Mouse (Mus musculus): ENCODE data around the gene Stap2.

Gene Stap2

DNA sequence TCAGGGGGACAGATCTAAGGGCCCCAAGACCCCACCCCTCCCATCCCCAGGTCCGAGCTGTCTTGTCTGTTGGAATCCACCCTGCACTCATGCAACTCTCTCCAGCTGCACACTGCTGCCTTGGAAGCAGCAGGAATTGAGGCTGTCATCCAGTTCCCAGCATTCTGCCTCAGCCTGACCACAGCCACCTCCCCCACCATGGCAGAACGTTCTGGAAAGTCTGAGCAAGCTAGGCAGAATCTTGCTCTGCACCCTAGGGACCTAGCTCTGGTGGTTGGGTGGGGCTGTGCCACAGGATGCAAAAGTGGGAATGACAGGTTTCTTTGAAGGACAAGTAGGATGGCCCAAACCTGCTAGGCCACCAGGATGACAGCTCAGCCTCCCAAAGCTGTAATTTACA lies 19.1 kb upstream of the Stap2 start:
- no peak for DNase-seq

DNA sequence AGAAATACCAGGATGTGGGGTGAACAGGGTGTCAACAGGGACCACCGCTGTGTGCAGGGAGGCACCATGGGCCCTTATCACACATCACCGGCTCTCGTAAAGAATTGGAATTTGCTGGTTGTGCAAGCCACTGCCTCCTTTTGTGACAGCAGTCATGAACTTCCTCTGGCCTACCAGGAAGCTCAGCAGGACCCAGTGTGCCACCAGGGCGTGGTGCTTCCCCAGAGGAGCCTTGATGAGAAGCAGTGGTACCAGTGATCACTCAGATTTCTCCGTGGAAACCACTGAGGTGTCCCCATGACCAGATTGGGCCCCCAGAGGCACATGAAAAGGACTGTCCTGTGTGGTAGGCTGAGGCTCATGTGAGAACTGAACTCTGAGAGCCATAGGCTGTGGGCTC lies 18.0 kb upstream of the Stap2 start:
- no peak for DNase-seq

DNA sequence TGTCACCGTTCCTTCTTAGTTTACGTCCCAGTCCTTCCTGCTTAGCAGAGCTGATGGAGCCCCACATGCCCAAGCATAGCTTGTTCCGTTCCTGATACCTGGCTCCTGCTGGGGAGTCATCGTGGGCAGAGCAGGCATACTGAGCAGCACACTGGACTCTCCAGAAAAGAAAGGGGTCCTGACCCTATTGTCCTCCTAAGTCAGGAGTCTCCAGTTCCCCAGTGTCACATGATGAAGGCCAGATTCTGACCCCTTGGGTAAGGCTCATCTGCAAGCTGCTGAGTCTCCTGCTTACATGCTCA lies 17.6 kb upstream of the Stap2 start:
- DNase-seq = no peak

DNA sequence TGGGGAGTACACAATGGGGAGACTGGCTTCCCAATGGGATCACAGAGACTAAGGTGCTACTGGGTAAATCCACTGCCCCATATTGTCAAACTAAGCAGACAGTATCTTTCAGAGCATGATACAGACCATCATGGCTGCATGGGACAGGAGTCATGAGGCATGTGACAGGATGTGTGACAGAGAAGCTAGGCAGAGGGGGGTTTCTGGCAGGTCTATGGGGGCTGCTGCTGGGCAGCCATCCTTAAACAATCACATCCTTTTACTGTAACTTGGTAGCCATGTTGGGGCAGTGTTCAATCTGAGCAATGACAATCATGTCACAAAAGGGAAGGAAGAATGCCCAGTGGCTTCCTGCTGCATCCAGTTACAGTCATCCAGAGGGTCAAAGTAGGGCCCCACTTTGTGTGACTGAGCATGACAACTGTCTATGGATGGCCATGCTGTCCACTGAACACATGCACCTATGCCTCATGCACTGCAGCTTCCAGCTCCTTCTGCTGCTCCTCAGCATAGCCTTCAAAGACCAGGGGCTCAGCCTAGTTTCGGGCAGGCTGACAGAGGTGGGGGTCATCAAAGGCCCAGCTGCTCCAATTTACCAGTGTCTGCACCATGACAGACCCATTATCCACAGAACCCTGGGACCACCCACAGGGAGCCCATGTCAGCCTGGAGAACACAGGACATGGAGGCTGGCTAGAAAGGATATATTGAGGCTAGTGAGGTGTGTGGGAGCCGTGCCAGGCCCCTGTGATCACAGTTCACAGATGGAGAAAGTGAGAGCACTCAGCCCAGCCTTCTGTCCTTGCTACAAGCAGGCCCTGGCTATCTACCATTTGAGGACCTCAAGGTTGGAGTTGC lies 17.0 kb upstream of the Stap2 start:
- DNase-seq = peak; percentile 44

DNA sequence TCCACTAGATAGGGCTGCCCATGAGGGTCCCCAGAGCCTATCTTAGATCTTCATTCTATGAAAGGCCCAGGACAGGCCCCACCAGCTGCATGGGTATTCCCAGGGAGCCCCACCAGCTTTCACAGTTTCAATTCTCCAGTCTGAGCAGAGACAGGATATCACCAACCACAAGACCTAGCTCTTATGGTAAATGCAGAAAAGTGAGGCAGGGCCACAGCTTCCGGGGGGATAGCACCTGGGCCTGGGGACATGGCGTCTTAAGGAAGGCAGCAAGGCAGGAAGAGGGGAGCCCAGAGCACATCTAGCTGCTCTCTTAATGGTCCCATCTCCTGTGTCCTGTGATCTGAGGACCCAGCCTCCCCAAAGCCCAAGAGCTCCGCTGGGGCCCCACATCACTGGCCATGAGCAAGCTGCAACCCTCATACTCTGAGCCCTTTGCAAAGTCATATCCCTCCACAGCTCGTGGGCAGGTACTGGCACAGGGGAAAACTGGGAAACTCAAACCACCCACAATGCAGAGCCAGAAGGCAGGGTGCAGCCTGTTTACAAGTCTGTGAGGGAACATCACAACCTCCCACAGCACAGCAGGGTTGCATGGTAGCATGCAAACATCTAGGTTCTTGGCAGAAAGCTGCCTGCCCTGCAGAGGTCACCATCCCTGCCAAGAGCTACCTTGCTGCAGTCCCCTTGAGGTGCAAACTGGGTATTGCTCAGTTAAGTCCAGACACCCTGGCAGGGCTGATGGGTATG lies 16.0 kb upstream of the Stap2 start:
- DNase-seq = peak; percentile 87

DNA sequence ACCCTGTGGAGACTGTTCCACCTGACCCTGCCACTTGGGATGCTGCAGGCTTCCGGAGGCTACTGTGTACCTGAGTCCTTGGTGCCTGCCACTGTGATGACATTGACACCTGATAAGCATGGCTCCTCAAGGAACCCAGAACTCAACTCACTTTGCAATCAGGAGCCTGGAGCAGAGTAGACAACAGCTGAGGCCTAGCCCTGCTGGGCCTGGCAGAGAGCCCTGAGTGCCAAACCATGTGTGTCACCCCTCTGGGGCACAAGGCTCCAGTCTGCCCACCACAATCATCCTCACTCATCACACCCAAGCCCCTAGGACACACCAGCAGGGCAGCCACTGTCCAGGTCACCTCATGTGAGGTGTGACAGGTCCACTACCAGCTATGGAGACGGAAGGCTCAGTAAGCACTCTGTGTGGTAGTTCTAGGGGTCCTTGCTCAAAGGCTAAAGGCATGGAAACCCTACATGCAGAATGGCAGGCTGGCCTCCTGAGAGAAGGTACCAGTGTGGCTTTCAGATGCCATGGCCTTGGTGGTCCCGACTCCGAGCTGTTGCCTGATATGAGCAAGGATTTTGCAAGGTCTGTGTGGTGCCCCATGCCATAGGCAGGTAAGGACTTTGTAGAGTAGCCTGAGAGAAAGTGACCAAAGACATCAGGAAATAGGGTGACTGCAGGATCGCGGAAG lies 15.2 kb upstream of the Stap2 start:
- DNase-seq = no peak

DNA sequence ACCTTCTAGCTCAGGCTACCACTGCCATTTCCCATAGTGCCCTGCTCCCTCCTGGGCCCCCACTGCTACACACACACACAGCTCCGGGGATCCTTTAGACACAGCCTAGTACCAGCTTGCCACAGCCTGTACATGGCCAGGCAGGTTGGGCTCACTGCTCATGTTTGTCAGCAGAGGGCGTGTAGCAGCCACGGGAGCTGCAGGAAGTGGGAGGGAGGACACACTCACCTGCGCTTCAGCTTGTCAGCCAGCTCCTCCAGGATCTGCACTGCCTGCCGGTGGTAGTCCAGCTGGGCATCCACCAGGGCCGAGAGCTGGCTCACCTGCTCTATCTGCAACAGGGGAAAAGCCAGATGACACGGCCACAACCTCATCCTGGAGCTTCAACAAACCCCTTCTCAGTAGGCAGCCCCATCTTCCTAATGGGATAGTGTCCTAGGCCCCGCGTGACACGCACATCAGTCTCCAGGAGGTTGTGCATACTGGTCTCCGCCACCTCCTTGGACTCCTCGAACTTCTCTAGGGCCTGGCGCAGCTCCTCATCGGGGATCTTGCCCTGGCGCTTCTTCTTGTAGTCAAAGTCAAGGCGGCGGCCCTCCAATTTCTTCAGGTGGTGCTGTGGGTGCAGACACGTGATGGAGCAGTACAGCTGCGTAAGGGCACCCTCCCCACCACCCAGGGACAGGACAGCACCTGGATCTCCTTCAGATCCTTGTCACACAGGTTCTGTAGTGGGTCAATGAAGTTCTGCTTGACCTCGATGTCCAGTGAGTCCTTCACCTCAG lies 13.2 kb upstream of the Stap2 start:
- peak; percentile 86 for DNase-seq

DNA sequence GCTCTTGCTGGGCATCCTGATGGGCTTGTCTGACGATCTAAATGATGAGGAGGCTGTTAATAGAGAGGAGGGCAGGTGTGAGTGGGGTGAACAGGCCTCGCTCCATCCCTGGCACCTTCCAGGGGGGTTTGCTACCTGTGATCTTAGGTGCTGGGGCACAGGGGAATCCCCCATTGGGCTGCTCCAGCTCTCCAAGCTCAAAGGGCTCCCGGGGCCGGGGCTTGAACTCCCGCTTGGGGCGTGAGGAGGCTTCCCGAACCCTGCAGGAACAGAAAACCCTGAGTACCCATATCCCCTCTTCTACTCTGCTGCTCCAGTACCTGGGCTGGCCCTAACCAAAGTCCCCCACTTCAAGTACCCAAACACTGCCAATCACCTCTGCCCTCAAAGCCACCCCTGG lies 12.5 kb upstream of the Stap2 start:
- no peak for DNase-seq

DNA sequence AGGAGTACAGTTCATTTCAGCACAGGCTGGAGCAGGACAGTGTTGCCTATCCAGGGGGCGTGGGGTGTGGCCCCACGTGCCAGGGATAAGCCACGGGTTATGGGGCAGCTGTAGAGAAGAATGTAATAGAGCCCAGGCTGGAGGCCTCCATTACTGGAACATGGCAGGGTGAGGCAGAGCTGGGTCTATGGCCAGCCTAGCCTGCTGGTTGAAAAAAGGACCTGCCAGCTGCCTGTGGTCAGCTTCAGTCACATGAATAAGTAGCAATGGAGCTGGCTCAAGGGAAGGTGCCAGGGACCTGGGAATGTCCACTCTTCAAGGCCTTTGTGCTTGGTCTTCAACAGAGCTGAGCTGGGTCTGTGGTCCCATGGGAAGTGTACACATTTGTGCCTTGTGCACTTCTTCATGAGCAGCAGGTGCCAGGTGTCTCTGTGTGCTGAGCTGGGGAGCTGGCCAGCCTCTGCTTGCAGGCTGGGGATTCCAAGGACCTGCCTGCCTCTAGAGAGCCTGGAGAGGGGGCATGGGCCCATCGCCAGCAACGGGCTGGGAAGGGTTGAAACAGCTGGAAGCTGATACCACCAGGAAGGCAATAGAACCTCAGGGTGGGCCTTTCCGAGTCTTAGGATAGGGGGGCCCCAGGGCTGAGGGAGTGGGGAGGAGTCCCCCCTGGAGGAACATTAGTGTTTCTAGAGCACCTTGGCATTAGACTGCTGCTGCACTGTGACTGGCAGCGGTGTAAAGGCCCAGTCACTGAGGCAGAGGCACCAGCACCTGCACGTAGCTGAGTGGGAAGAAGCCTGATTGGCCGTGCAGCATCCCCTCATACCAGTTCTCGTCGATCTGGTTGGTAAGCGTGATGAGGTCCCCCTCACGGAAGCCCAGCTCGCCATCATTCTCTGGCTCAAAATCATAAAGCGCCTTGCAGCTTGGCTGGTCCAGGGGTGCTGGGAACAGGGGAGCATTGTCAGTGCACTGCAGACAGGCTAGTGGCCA lies 11.7 kb upstream of the Stap2 start:
- DNase-seq = no peak

DNA sequence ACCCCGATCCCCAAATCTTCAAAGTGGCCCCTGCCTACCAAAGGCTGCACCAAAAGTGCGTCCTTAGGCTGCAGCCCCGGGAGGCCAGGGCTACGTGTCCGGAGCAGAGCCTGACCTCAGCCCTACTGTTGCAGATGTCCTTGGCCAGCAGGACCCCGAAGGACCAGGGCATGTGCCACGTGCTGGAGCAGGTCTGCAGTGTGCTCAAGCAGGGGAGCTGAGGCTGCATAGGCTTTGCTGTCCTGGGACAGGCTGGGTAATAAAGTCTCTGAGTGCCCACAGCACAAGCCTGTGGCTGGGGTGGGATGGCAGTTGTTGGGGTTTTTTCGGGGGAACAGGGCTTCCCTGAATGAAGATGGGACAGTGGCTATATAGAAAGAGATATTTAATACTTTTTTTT lies 11.0 kb upstream of the Stap2 start:
- DNase-seq = no peak

DNA sequence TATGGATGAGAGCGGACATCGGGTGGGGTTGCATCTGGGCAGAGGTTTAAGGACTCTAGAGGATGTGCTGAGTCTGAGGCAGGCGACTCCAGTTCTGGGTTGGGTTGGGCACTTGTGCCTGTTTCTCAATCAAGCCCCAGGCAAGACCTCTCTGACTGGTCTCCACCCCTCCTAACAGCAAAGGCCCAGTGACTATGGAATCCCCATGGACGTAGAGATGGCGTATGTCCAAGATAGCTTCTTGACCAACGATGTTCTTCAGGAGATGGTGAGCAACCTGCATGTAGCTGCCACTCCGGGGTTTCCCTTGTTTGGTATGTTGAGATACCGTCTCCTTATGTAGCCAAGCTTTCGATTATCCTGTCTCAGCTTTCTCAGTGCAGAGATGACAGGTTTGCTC lies 9.9 kb upstream of the Stap2 start:
- no peak for DNase-seq

DNA sequence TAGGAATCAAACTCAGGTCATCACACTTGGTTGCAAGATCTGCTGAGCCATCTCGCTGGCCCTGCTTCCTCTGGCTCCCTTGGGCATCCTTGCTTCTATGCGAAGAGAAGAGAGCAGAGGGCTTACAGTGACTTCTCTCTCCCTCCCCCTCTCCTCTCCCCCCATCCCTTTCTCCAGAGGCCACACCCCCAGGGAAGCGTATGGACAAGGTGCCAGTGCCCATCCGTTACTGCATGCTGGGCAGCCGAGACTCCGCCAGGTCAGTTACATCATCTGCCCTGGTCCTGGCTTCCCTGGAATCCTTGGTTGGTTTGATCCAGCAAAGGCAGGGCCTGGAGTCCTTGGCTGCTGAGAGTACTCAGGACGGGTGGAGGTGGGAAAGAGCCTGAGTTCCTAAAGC lies 6.1 kb upstream of the Stap2 start:
- DNase-seq = no peak

DNA sequence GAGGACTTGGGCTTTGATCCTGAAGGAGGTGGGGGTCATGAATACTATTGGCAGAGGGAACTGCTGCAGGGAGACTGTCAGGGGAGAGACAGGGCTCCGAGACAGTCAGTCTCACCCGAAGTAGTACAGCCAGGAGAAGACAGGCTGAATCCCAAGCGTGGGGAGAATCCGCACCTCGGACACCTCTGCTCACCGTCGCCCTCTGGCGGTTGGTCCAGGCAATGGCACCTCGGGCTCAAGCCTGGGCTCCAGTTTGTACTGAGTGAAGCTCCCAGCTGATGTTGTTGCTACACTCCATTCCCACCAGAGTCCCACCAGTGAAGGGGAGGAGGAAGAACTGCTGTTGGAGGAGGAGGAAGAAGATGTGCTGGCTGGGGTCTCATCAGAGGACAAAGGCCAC lies 5.3 kb upstream of the Stap2 start:
- DNase-seq = peak; percentile 86

DNA sequence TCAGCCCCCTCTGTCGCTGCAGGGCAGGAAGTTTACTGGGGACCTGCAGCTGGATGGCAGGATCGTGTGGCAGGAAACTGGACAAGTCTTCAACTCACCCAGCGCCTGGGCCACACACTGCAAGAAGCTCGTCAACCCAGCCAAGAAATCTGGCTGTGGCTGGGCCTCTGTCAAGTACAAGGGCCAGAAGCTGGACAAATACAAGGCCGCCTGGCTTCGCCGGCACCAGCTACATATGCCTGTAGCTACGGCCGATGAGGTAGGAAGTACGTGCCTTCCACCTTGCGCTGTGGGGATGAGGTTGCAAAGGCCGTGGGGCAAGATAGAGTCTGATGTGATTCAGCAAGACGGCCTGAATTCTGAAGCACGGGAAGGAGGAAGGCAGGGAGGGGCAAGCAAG lies 4.9 kb upstream of the Stap2 start:
- DNase-seq = no peak

DNA sequence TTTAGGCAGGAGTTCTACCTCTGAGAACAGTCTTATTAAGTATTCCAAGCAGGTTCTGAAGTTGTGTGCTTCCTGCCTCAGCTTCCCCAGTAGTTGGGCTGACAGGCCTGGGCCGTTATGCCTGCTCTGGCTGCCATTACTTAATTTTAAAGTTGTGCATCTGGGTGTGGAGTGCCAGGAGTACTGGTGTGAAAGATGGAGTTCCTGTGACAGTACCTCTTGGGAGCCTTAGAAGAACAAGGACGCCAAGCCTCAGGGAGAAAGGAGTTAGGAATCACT lies 4.5 kb upstream of the Stap2 start:
- DNase-seq = no peak

DNA sequence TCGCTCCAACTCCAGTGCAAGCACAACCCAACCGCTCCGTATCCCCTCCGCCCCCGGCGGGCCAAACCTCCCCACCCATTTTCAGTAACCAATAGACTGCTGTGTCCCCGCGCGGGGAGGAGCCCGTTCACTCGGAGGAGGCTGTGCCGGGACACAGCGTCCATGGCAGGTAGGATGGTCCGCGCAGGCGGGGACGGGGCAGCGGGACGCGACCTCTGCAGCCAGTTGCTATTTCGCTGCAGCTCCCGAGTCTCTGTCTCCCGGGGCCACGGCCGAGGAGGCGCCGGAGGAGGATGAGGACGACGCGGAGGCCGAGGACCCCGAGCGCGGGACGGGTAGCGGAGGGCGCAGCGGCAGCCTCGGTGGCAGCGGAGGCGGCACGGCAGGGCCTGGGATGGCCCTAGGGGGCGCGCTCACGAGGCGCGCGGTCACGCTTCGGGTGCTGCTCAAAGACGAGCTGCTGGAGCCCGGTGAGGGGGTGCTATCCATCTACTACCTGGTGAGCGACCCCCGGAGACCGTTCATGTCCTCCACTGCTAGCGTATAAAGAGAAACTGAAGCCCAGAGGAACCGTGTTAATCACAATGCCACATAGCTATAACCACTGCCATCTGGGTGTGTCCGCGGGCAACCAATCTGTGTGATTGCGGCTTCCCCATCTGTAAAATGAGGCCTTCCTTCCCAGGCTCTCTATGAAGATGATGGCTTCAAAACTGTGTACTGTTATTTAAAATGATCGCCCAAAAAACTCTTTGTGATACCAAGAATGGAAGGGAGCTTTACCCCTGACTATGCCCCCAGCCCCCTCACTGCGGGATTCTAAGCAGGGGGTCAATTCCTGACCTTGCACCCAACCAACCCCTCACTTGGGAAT lies 3.9 kb upstream of the Stap2 start:
- DNase-seq = peak; percentile 94

DNA sequence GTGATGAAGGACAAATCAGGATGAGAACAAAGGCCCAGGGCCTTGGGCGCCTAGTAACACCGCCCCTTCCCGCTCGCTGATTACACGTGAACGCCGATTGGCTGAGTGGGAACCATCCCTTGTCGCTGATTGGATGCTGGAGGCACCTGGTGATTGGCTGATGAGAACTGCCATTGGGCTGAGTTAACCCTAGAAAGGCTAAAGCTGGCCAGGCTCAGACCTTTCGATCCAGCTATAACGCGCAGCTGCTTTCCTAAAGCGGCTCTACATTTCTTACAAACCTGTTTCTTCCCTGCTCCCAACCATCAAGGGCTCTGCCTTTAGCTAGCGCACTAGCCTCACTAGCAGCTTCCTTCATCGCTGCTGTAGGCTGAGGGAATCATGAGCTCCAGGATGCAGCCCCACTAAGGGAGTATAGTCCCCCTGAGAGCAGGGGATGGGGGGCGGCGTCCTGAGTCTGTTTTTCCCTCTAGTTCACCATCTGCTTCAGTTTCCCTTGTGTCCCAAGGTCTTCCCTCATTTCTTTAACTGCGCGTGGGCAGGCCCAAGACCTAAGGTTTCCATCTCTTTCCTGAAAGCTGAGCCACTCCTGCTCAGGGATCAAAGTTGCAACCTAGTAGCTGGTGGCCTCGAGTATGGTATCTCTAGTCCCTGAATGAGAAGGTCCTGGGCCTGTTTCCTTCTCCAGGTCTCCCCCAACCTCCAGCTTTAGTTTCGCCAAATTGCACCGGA lies 3.1 kb upstream of the Stap2 start:
- peak; percentile 92 for DNase-seq

DNA sequence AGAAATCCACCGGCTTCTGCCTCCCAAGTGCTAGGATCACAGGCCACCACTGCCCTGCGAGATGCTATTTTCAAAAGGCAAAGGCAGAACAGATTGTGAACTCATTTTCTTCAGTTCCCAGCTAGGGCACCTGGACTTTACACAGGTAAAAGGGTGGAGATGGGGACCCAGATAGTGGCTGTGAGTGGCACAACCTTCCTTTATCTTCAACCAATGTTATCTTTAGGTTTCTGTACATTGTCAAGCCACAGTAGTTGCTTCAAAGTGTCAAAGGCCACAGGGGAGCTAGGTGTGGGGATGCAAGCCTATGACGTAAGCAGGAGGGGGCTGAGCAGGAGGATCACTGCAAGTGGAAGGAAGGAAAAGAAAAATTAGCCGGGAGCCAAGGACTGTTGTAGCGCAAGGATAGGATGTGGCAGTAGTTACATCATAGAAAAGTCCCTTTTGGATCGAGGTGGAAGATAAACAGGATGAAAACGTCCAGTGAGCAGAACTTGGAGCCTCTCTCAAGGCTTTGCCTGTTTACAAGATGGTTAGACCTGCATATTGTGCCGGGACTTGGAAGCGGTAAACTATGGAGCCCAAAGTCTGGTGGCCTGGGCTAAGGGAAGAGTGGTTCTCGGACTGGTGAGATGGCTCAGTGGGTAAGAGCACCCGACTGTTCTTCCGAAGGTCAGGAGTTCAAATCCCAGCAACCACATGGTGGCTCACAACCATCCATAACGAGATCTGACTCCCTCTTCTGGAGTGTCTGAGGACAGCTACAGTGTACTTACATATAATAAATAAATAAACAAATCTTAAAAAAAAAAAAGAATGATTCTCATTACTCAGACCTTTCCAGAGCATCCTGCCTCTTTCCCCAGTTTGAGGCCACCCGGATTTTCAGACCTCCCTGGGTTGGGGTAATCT lies 2.3 kb upstream of the Stap2 start:
- DNase-seq = no peak

DNA sequence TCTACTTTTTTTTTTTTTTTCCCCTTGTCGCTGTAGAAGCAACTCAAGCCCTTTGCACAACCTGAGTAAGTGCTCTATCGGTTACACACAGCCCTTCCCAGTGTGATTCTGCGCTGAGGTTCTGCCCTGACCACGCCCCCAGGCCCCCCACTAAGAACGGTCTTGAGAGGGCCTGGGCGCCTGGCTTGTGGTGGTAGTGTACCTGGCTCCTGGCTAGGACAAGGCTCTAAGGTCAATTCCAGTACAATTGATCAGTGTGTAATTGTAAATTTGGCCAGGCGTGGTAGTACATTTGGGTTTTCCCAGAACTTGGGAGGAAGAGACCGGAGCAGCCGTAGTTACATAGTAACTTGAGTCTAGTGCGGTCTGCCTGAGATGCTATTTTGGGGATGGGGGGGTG lies 1.6 kb upstream of the Stap2 start:
- DNase-seq = no peak

Data from thymus, postnatal 14 days (tissue).